Mouse (Mus musculus): ENCODE measurements at regions not wholly inside any gene's neighbourhood (a gene's known extent, or its start where the extent isn't known, plus 50 kb on each side); places are given as distances from the start of the nearest gene placed in this dataset.
A peak's percentile ranks its signal among the peaks of the same experiment; 100 is the strongest.
"Not testable (repeated sequence)": the region's sequence is repeated elsewhere in the genome, so short reads cannot be mapped to it uniquely, and the experiment has no call there.

- no peak for DNase-seq (ENCODE audit: low spot score)
Observed at GRCm38 (mm10) chr3:21865856-21866255, 210.6 kb upstream of the Tbl1xr1 start.

GRCm38 (mm10) chr3:21878396-21878795, 198.1 kb upstream of the Tbl1xr1 start:
- DNase-seq (ENCODE audit: low spot score): no peak

GRCm38 (mm10) chr3:21884216-21884615, 192.2 kb upstream of the Tbl1xr1 start:
- DNase-seq (ENCODE audit: low spot score): no peak

GRCm38 (mm10) chr3:21888710-21889109, 187.7 kb upstream of the Tbl1xr1 start:
- DNase-seq (ENCODE audit: low spot score): no peak

- DNase-seq (ENCODE audit: low spot score): no peak
Observed at GRCm38 (mm10) chr3:21891819-21892480, 184.5 kb upstream of the Tbl1xr1 start.

- no peak for DNase-seq (ENCODE audit: low spot score)
Observed at GRCm38 (mm10) chr3:21892864-21893404, 183.5 kb upstream of the Tbl1xr1 start.

- no peak for DNase-seq (ENCODE audit: low spot score)
Observed at GRCm38 (mm10) chr3:21895551-21895950, 180.9 kb upstream of the Tbl1xr1 start.

GRCm38 (mm10) chr3:21898241-21898640, 178.2 kb upstream of the Tbl1xr1 start:
- no peak for DNase-seq (ENCODE audit: low spot score)

GRCm38 (mm10) chr3:21905384-21906073, 170.9 kb upstream of the Tbl1xr1 start:
- DNase-seq (ENCODE audit: low spot score): no peak

GRCm38 (mm10) chr3:21908828-21909227, 167.6 kb upstream of the Tbl1xr1 start:
- DNase-seq (ENCODE audit: low spot score): no peak

- DNase-seq (ENCODE audit: low spot score): no peak
Observed at GRCm38 (mm10) chr3:21910080-21910479, 166.4 kb upstream of the Tbl1xr1 start.

- no peak for DNase-seq (ENCODE audit: low spot score)
Observed at GRCm38 (mm10) chr3:21911071-21911470, 165.4 kb upstream of the Tbl1xr1 start.

GRCm38 (mm10) chr3:21917228-21917910, 159.1 kb upstream of the Tbl1xr1 start:
- no peak for DNase-seq (ENCODE audit: low spot score)

GRCm38 (mm10) chr3:21918431-21918830, 158.0 kb upstream of the Tbl1xr1 start:
- no peak for DNase-seq (ENCODE audit: low spot score)

- DNase-seq (ENCODE audit: low spot score): no peak
Observed at GRCm38 (mm10) chr3:21919931-21920330, 156.5 kb upstream of the Tbl1xr1 start.

GRCm38 (mm10) chr3:21931951-21932350, 144.5 kb upstream of the Tbl1xr1 start:
- DNase-seq (ENCODE audit: low spot score): no peak

GRCm38 (mm10) chr3:21932696-21933095, 143.8 kb upstream of the Tbl1xr1 start:
- DNase-seq (ENCODE audit: low spot score): not testable (repeated sequence)

- peak; percentile 27 for DNase-seq (ENCODE audit: low spot score)
Observed at GRCm38 (mm10) chr3:21934731-21935271, 141.7 kb upstream of the Tbl1xr1 start.

- DNase-seq (ENCODE audit: low spot score): peak; percentile 95
Observed at GRCm38 (mm10) chr3:21935571-21936261, 140.7 kb upstream of the Tbl1xr1 start.

GRCm38 (mm10) chr3:21936262-21936603, 140.2 kb upstream of the Tbl1xr1 start:
- no peak for DNase-seq (ENCODE audit: low spot score)

GRCm38 (mm10) chr3:21936616-21937015, 139.8 kb upstream of the Tbl1xr1 start:
- DNase-seq (ENCODE audit: low spot score): peak; percentile 46

Data from yolk sac, embryonic 10.5 days (tissue).